Mouse (Mus musculus) neural tube, embryonic 11.5 days (tissue): ENCODE measurements around the gene Prkab2. TPM values are rescaled to one million over a fixed set of nuclear protein-coding genes. Genes with fewer than 3 reads are reported as not detected.

Experiments
- ATAC-seq: fragments of 200-750 bp; cut with Nextera tagmentation; 2 replicates; pipeline ENCODE4 v1.8.0; 2017; ENCODE audit warnings: moderate number of reproducible peaks, mild to moderate bottlenecking, moderate TSS enrichment, moderate library complexity; ENCODE audit not compliant: insufficient read depth, low FRiP score, low TSS enrichment
- DNase-seq: peaks from one replicate; pipeline ENCODE4 v3.0.0-alpha.2; 2015; ENCODE audit warnings: low spot score
- H3K27ac ChIP-seq: fragments of 300-500 bp; sonication (generic); 2 replicates; pipeline ENCODE4 v1.5.1; 2014; ENCODE audit warnings: low read depth, mild to moderate bottlenecking, low read length
- H3K27me3 ChIP-seq: fragments of 300-500 bp; sonication (generic); 2 replicates; pipeline ENCODE4 v1.6.1; 2014; ENCODE audit warnings: mild to moderate bottlenecking, low read length, mixed read lengths; ENCODE audit not compliant: control insufficient read depth, insufficient read depth
- H3K36me3 ChIP-seq: fragments of 300-500 bp; sonication (generic); 2 replicates; pipeline ENCODE4 v1.6.1; 2014; ENCODE audit warnings: mild to moderate bottlenecking, low read length, moderate library complexity, mixed read lengths; ENCODE audit not compliant: control insufficient read depth, insufficient read depth
- H3K4me1 ChIP-seq: fragments of 300-500 bp; sonication (generic); 2 replicates; pipeline ENCODE4 v1.6.1; 2014; ENCODE audit warnings: low read length, mixed read lengths; ENCODE audit not compliant: control insufficient read depth, insufficient read depth
- H3K4me2 ChIP-seq: fragments of 300-500 bp; sonication (generic); 2 replicates; pipeline ENCODE4 v1.6.1; 2014; ENCODE audit warnings: low read depth, mild to moderate bottlenecking, moderate library complexity
- H3K4me3 ChIP-seq: fragments of 300-500 bp; sonication (generic); 2 replicates; pipeline ENCODE4 v1.5.1; 2014; ENCODE audit warnings: low read depth, low read length
- H3K9ac ChIP-seq: fragments of 300-500 bp; sonication (generic); 2 replicates; pipeline ENCODE4 v1.6.1; 2014; ENCODE audit warnings: mild to moderate bottlenecking, low read length
- H3K9me3 ChIP-seq: fragments of 300-500 bp; sonication (generic); 2 replicates; pipeline ENCODE4 v1.6.1; 2016; ENCODE audit warnings: low read length; ENCODE audit not compliant: control insufficient read depth
- WGBS: fragments of 180-500 bp; shearing (Covaris S2); extraction: QIAGEN DNeasy Blood & Tissue Kit; methylation state at CpG from one replicate; pipeline ENCODE4 v1.1.7; 2014; 5-methylcytosine and 5-hydroxymethylcytosine counted together
- polyA plus RNA-seq: library from polyadenylated mRNA; unstranded; fragments of >200 nt; fragmentation: Nextera tagmentation; extraction: Ambion mirVana; gene quantifications from 2 replicates; pipeline ENCODE4 v1.2.1, GENCODE M21; 2014

Prkab2 gene
- polyA plus RNA-seq, 1 experiment from 2014 or later = 7.2 TPM

- no peak for ATAC-seq
- H3K27me3 ChIP-seq = no peaks in the 10 kb centered on the region
- no peak for DNase-seq
- no peak overlapping the region for H3K4me2 ChIP-seq
- H3K36me3 ChIP-seq = no peaks in the 10 kb centered on the region
- no peak overlapping the region for H3K27ac ChIP-seq
- H3K9ac ChIP-seq = no peak overlapping the region
- H3K9me3 ChIP-seq = no peaks in the 10 kb centered on the region
- WGBS = 90% methylated on average over 4 of the region's 4 CpGs
- no peak overlapping the region for H3K4me3 ChIP-seq
- no peaks in the 10 kb centered on the region for H3K4me1 ChIP-seq
Measured at GRCm38 (mm10) chr3:97641396-97641795, 16.6 kb upstream of the Prkab2 start.

DNA sequence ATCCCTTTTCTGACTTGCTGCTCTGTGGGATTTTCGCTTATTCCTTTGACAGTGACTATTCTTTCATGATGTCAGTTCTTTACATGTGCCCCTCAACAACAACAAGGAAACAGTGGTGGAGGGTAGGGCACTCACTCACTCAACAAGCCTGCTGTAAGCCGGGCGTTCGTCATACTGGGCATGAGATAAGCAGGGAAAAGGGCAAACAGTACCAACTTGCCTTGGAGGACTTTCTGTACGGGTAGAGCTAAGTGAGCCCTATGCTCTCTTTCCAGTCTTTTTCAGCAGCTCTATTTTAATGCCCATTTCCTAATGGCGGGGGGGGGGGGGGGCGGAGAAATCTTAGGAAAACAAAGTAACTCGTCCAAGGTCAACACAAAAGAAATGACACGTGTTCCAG, 16.0 kb upstream of the Prkab2 start:
- Histone ChIP-seq H3K27me3 (no peaks in the 10 kb centered on the region), H3K36me3 (no peaks in the 10 kb centered on the region), H3K4me2 (no peak overlapping the region), H3K27ac (no peak overlapping the region), H3K4me1 (no peaks in the 10 kb centered on the region), H3K9ac (no peak overlapping the region), H3K4me3 (no peak overlapping the region), H3K9me3 (no peaks in the 10 kb centered on the region)
- DNase-seq (no peak), ATAC-seq (no peak)
- WGBS = 91% methylated on average over 9 of the region's 9 CpGs

GRCm38 (mm10) chr3:97648518-97648917, 9.5 kb upstream of the Prkab2 start:
- no peak for ATAC-seq
- WGBS = 47% methylated on average over 1 of the region's 1 CpGs

GRCm38 (mm10) chr3:97649022-97649421, 9.0 kb upstream of the Prkab2 start:
- DNase-seq (no peak), ATAC-seq (no peak)
- no peak overlapping the region for H3K4me2 ChIP-seq
- 61% methylated on average over 3 of the region's 3 CpGs for WGBS
- H3K36me3 ChIP-seq = no peaks in the 10 kb centered on the region
- H3K4me1 ChIP-seq = no peaks in the 10 kb centered on the region
- H3K9ac ChIP-seq = no peak overlapping the region
- no peaks in the 10 kb centered on the region for H3K9me3 ChIP-seq
- H3K4me3 ChIP-seq = no peak overlapping the region
- H3K27me3 ChIP-seq = no peaks in the 10 kb centered on the region
- no peak overlapping the region for H3K27ac ChIP-seq

More at GRCm38 (mm10) chr3:97648518-97648917, 9.5 kb upstream of the Prkab2 start:
- no peak for DNase-seq
- no peak overlapping the region for H3K4me2 ChIP-seq
- H3K27ac ChIP-seq = no peak overlapping the region
- H3K9me3 ChIP-seq = no peaks in the 10 kb centered on the region
- no peak overlapping the region for H3K9ac ChIP-seq
- H3K27me3 ChIP-seq = no peaks in the 10 kb centered on the region
- no peaks in the 10 kb centered on the region for H3K36me3 ChIP-seq
- H3K4me1 ChIP-seq = no peaks in the 10 kb centered on the region
- H3K4me3 ChIP-seq = no peak overlapping the region

DNA sequence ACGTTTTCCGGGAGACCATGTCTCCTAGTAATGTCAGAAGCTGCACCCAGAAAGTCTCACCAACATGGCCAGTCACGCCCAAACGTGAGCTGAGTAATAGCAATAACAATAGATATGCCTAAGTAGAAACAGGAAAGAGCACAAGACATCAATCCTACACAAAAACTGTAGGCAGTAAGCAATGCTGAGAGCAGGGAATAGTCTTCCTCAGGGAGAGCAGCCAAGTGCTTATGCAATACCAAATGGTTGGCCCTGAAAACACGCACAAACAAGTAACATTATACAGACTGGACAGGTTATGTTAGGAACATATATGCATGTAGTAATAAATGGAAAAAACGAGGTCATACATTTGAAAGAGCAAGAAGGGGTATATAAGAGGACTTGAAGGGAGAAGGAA, 8.5 kb upstream of the Prkab2 start:
- no peaks in the 10 kb centered on the region for H3K36me3 ChIP-seq
- no peak overlapping the region for H3K9ac ChIP-seq
- no peak for ATAC-seq
- no peaks in the 10 kb centered on the region for H3K4me1 ChIP-seq
- 79% methylated on average over 6 of the region's 6 CpGs for WGBS
- no peak overlapping the region for H3K4me3 ChIP-seq
- DNase-seq = no peak
- no peaks in the 10 kb centered on the region for H3K27me3 ChIP-seq
- H3K9me3 ChIP-seq = no peaks in the 10 kb centered on the region
- no peak overlapping the region for H3K4me2 ChIP-seq
- no peak overlapping the region for H3K27ac ChIP-seq

GRCm38 (mm10) chr3:97651604-97652003, 6.4 kb upstream of the Prkab2 start:
- Histone ChIP-seq H3K9ac (no peak overlapping the region), H3K27me3 (no peaks in the 10 kb centered on the region), H3K9me3 (no peaks in the 10 kb centered on the region), H3K4me3 (no peak overlapping the region), H3K4me1 (no peaks in the 10 kb centered on the region), H3K27ac (no peak overlapping the region), H3K4me2 (no peak overlapping the region), H3K36me3 (no peaks in the 10 kb centered on the region)
- ATAC-seq (no peak), DNase-seq (no peak)
- WGBS = 85% methylated on average over 10 of the region's 10 CpGs

DNA sequence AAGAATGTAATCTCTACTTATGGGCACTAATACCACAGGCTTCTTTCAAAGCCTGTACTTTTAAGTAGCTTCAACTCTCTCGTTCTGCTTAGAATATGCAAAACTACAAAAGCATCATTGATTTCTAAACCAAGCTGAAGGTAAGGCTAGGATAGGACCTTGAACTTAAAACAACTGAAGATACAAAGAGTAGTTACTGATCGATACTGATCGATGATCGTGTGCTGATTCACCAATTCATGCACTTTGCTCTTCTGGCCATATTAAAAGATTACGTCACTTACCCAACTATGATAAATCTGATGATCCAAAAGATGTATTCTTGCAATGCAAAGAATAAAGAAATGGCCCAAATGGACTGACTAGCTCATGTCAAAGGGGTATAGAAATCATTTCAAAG, 4.2 kb upstream of the Prkab2 start:
- Histone ChIP-seq H3K4me2 (no peak overlapping the region), H3K4me3 (no peak overlapping the region), H3K9ac (no peak overlapping the region), H3K9me3 (no peaks in the 10 kb centered on the region), H3K4me1 (peaks cover 4% of the 10 kb centered on the region), H3K27me3 (no peaks in the 10 kb centered on the region), H3K36me3 (no peaks in the 10 kb centered on the region), H3K27ac (no peak overlapping the region)
- DNase-seq = no peak
- 92% methylated on average over 5 of the region's 5 CpGs for WGBS
- ATAC-seq = no peak

GRCm38 (mm10) chr3:97654901-97655300, 3.1 kb upstream of the Prkab2 start:
- Histone ChIP-seq H3K9me3 (no peaks in the 10 kb centered on the region), H3K36me3 (no peaks in the 10 kb centered on the region), H3K4me1 (peaks cover 10% of the 10 kb centered on the region), H3K4me3 (no peak overlapping the region), H3K4me2 (no peak overlapping the region), H3K27me3 (no peaks in the 10 kb centered on the region), H3K9ac (no peak overlapping the region), H3K27ac (no peak overlapping the region)
- ATAC-seq (no peak), DNase-seq (no peak)
- 82% methylated on average over 8 of the region's 8 CpGs for WGBS

DNA sequence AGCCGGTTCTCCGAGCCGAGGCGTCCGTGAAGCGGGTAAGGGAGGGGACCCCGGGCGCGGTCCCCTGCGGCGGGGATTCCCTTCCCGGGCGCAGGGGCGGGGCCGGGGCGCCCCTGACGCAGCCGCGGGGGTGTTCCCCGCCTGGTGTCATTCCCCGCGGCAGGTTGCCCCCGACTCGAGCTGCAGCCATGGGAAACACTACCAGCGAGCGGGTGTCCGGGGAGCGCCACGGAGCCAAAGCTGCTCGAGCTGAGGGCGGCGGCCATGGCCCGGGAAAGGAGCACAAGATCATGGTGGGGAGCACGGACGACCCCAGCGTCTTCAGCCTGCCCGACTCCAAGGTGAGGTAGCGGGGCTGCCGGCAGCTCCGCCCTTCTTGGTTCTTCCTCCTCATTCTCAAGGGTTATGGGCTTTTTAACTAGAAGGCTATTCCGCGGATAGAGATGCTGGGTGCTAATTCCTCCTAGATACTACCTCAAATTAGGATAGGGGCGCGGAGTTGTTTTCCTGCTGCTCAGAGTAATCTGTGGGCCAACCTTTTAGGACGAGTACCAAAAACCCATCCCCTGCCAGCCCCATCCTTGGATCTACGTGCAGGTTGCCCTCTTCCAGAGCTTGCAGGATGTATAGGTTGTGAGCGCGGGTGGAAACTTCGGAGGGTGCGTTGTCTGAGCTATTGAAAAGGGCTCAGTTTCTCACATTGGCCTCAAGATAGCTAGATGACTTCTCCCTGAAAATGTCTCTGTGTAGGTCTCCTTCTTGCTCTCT, 617 bp downstream of the Prkab2 start:
- Histone ChIP-seq H3K4me1 (peaks cover 10% of the 10 kb centered on the region), H3K4me2 (peak overlapping the region; percentile 56), H3K36me3 (no peaks in the 10 kb centered on the region), H3K27ac (no peak overlapping the region), H3K9ac (peak overlapping the region; percentile 70), H3K27me3 (no peaks in the 10 kb centered on the region), H3K9me3 (no peaks in the 10 kb centered on the region), H3K4me3 (peak overlapping the region; percentile 69)
- no peak for DNase-seq
- WGBS = 2% methylated on average over 49 of the region's 50 CpGs
- ATAC-seq = peak; percentile 64; the same call in 1 of the 2 replicates
